Mouse (Mus musculus): ENCODE data around the gene Plcb4. TPM values are rescaled to one million over a fixed set of nuclear protein-coding genes. Genes with fewer than 3 reads are reported as not detected.

Plcb4 gene
- total and polyA plus RNA-seq, 3 experiments: 4.5 to 48.9 (median 32.0) TPM

- no peak for DNase-seq
Measured at GRCm38 (mm10) chr2:136006280-136006679, 347.5 kb downstream of the Plcb4 start.

DNA sequence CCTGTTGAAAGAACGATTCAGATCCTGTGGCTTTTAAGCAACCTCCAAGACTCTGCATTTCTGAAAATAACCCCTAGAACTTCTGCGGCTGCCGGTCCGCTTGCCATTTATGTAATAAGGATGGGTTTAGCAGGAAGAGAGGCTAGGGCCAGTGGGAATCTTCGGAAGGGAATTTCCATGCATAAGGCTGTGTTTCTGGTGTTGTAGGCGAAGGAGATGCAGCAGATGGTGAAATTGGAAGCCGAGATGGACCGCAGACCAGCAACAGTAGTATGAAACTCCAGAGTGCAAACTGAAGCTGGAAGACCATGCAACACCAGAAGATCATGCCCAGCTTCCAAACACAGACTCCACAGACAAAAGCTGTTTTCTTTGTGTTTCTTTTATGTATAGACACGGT lies 353.9 kb downstream of the Plcb4 start:
- no peak for DNase-seq

GRCm38 (mm10) chr2:136048464-136048863 lies 389.7 kb downstream of the Plcb4 start:
- no peak for DNase-seq

- DNase-seq: no peak
Measured at GRCm38 (mm10) chr2:136050793-136051615, 392.2 kb downstream of the Plcb4 start.

GRCm38 (mm10) chr2:136051688-136052289 lies 393.0 kb downstream of the Plcb4 start, which contains the start of gene Lamp5:
Gene Lamp5, plus strand, starts transcription at chr2:136052239.
- no peak for DNase-seq

GRCm38 (mm10) chr2:136057861-136058331 lies 399.1 kb downstream of the Plcb4 start:
- DNase-seq: no peak

- no peak for DNase-seq
Measured at GRCm38 (mm10) chr2:136058398-136058797, 399.6 kb downstream of the Plcb4 start.

GRCm38 (mm10) chr2:136059029-136059669 lies 400.3 kb downstream of the Plcb4 start:
- no peak for DNase-seq

Data from adrenal gland, adult 2 months (tissue).